Mouse (Mus musculus): ENCODE measurements at regions not wholly inside any gene's neighbourhood (a gene's known extent, or its start where the extent isn't known, plus 50 kb on each side); places are given as distances from the start of the nearest gene placed in this dataset.

GRCm38 (mm10) chr3:115800873-115801272 is 86.0 kb upstream of the S1pr1 start:
- no peak for TF ChIP-seq CTCF (IDR thresholded peaks at IDR 0.05; ENCODE audit: borderline replicate concordance, insufficient read depth, low read depth, low read length)

GRCm38 (mm10) chr3:115801581-115802200 is 85.9 kb upstream of the Dph5 start:
- Histone ChIP-seq H3K4me3 (replicated peaks; ENCODE audit: insufficient read depth, low read depth, low read length) (no peak overlapping the region), H3K4me1 (ENCODE audit: control insufficient read depth, insufficient read depth, low read length) (no peaks in the 10 kb centered on the region), H3K27ac (ENCODE audit: insufficient read depth, low read length) (no peak overlapping the region), H3K27me3 (ENCODE audit: control insufficient read depth, insufficient read depth, low read length) (no peaks in the 10 kb centered on the region)
- no peak for TF ChIP-seq CTCF (IDR thresholded peaks at IDR 0.05; ENCODE audit: borderline replicate concordance, insufficient read depth, low read depth, low read length)
- TF ChIP-seq POLR2A (IDR thresholded peaks at IDR 0.05; ENCODE audit: borderline replicate concordance, insufficient read depth, low read length), result no peak
- DNase-seq, result no peak
- WGBS, result 87% methylated on average over 5 of the region's 5 CpGs

More at GRCm38 (mm10) chr3:115800873-115801272, 86.0 kb upstream of the S1pr1 start:
- no peaks in the 10 kb centered on the region for H3K27me3 ChIP-seq (ENCODE audit: control insufficient read depth, insufficient read depth, low read length)
- no peak overlapping the region for H3K27ac ChIP-seq (ENCODE audit: insufficient read depth, low read length)
- WGBS, result 35% methylated on average over 5 of the region's 5 CpGs
- H3K4me3 ChIP-seq (replicated peaks; ENCODE audit: insufficient read depth, low read depth, low read length), result no peak overlapping the region
- no peaks in the 10 kb centered on the region for H3K4me1 ChIP-seq (ENCODE audit: control insufficient read depth, insufficient read depth, low read length)
- DNase-seq, result no peak

GRCm38 (mm10) chr3:115804616-115805015 is 83.0 kb upstream of the Dph5 start:
- H3K27me3 ChIP-seq (ENCODE audit: control insufficient read depth, insufficient read depth, low read length), result no peaks in the 10 kb centered on the region
- no peak overlapping the region for H3K27ac ChIP-seq (ENCODE audit: insufficient read depth, low read length)
- 68% methylated on average over 3 of the region's 3 CpGs for WGBS
- no peaks in the 10 kb centered on the region for H3K4me1 ChIP-seq (ENCODE audit: control insufficient read depth, insufficient read depth, low read length)
- DNase-seq, result no peak
- no peak for TF ChIP-seq CTCF (IDR thresholded peaks at IDR 0.05; ENCODE audit: borderline replicate concordance, insufficient read depth, low read depth, low read length)
- TF ChIP-seq POLR2A (IDR thresholded peaks at IDR 0.05; ENCODE audit: borderline replicate concordance, insufficient read depth, low read length), result no peak
- H3K4me3 ChIP-seq (replicated peaks; ENCODE audit: insufficient read depth, low read depth, low read length), result no peak overlapping the region

- no peak for DNase-seq
- Histone ChIP-seq H3K4me3 (replicated peaks; ENCODE audit: insufficient read depth, low read depth, low read length) (no peak overlapping the region), H3K27ac (ENCODE audit: insufficient read depth, low read length) (no peak overlapping the region), H3K27me3 (ENCODE audit: control insufficient read depth, insufficient read depth, low read length) (no peaks in the 10 kb centered on the region), H3K4me1 (ENCODE audit: control insufficient read depth, insufficient read depth, low read length) (no peaks in the 10 kb centered on the region)
- 70% methylated on average over 3 of the region's 3 CpGs for WGBS
- TF ChIP-seq POLR2A (IDR thresholded peaks at IDR 0.05; ENCODE audit: borderline replicate concordance, insufficient read depth, low read length) (no peak), CTCF (IDR thresholded peaks at IDR 0.05; ENCODE audit: borderline replicate concordance, insufficient read depth, low read depth, low read length) (no peak)
These were observed 80.6 kb upstream of the Dph5 start for GRCm38 (mm10) chr3:115807032-115807431.

DNA sequence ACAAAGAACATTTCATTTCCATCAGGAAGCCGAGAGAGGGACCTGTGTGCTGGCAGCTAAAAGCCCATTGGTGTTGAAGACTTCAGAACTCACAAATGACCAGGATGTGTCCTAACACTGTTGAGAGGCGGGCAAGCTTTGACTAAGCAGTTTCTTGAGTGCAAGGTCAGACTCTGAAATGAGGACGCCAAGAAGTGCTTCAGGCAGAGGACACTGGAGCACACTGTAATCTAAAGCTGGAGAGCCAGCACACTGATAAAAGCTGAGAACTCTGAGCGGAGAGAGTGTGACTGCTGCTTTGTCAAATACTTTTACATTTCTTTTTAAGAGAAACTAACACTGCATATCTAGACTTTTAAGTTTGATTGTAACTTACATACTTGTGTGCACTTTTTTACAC is 72.5 kb upstream of the Dph5 start:
- H3K27ac ChIP-seq (ENCODE audit: insufficient read depth, low read length), result no peak overlapping the region
- H3K27me3 ChIP-seq (ENCODE audit: control insufficient read depth, insufficient read depth, low read length), result no peaks in the 10 kb centered on the region
- 73% methylated on average over 4 of the region's 4 CpGs for WGBS
- TF ChIP-seq CTCF (IDR thresholded peaks at IDR 0.05; ENCODE audit: borderline replicate concordance, insufficient read depth, low read depth, low read length) (no peak), POLR2A (IDR thresholded peaks at IDR 0.05; ENCODE audit: borderline replicate concordance, insufficient read depth, low read length) (no peak)
- DNase-seq, result no peak
- no peak overlapping the region for H3K4me3 ChIP-seq (replicated peaks; ENCODE audit: insufficient read depth, low read depth, low read length)
- H3K4me1 ChIP-seq (ENCODE audit: control insufficient read depth, insufficient read depth, low read length), result no peaks in the 10 kb centered on the region

DNA sequence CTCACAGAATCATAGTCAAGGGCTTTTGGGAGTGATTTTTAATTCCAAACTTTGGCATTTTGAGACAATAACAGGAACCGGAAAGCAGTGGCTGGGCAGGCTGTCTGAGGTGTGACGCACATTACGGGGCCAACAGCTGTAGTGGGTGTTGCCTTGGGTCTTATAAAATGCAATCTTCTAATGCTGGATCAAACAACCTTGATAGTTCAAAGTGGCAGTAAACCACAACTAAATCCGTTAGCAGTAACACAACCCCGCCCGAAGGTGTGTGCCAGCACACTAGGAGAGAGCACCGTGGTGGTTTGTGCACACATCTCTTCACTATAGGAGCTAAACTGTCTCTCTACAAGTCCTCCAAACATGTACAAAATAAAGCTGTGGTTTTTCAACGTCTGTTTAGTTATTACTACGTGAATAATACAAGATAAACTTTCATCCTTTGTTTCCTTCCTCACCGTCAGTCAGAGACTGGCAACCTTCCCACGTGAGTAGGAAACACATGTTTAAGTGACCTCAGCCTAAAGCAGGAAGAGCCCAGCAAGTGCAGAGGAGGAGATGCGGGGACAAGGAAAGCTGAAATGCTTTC is 72.0 kb upstream of the Dph5 start:
- Histone ChIP-seq H3K27me3 (ENCODE audit: control insufficient read depth, insufficient read depth, low read length) (no peaks in the 10 kb centered on the region), H3K4me3 (replicated peaks; ENCODE audit: insufficient read depth, low read depth, low read length) (no peak overlapping the region), H3K27ac (ENCODE audit: insufficient read depth, low read length) (no peak overlapping the region), H3K4me1 (ENCODE audit: control insufficient read depth, insufficient read depth, low read length) (no peaks in the 10 kb centered on the region)
- no peak for DNase-seq
- WGBS, result 66% methylated on average over 12 of the region's 12 CpGs
- TF ChIP-seq CTCF (IDR thresholded peaks at IDR 0.05; ENCODE audit: borderline replicate concordance, insufficient read depth, low read depth, low read length), result no peak
- TF ChIP-seq POLR2A (IDR thresholded peaks at IDR 0.05; ENCODE audit: borderline replicate concordance, insufficient read depth, low read length), result no peak

DNA sequence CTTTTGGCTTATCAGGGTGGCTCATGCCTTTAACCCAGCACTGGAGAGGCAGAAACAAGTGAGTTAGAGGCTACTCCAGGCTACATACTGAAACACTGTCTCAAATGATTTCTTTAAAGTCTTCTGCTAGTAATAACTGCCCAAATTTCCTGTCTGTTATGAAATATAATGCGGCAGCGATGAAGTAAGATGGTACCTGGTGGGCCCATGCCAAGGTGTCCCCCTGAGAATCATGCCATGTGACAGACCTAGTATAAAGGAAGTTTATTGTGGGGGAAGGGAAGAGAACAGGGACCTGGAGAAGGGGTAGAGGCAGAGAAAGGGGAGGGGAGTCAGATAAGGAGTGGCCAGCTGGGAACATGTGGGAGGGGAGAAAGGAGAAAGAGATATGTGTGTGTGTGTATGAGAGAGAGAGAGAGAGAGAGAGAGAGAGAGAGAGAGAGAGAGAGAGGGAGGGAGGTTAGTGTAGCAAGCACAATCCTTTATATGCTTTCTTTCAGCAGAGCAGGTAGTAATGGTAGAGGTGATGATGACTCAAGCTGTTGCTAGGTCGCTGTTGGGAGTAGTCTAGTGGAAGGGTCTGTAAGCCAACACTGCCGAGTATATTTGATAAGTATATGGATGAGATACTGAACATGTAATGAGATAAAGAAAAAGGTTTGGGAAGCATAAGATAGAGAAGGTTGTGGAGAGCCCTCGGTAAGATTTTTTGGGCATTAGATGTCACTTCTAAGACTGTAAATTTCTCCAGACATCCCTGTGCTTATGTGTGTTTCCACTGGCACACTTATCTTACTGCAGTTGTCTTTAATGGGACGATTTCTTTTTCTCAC is 71.1 kb upstream of the Dph5 start:
- Histone ChIP-seq H3K27me3 (ENCODE audit: control insufficient read depth, insufficient read depth, low read length) (no peaks in the 10 kb centered on the region), H3K4me1 (ENCODE audit: control insufficient read depth, insufficient read depth, low read length) (no peaks in the 10 kb centered on the region), H3K27ac (ENCODE audit: insufficient read depth, low read length) (no peak overlapping the region), H3K4me3 (replicated peaks; ENCODE audit: insufficient read depth, low read depth, low read length) (no peak overlapping the region)
- no peak for DNase-seq
- TF ChIP-seq POLR2A (IDR thresholded peaks at IDR 0.05; ENCODE audit: borderline replicate concordance, insufficient read depth, low read length) (no peak), CTCF (IDR thresholded peaks at IDR 0.05; ENCODE audit: borderline replicate concordance, insufficient read depth, low read depth, low read length) (no peak)
- 88% methylated on average over 6 of the region's 6 CpGs for WGBS

- Histone ChIP-seq H3K4me1 (ENCODE audit: control insufficient read depth, insufficient read depth, low read length) (no peaks in the 10 kb centered on the region), H3K4me3 (replicated peaks; ENCODE audit: insufficient read depth, low read depth, low read length) (no peak overlapping the region), H3K27me3 (ENCODE audit: control insufficient read depth, insufficient read depth, low read length) (no peaks in the 10 kb centered on the region), H3K27ac (ENCODE audit: insufficient read depth, low read length) (no peak overlapping the region)
- TF ChIP-seq POLR2A (IDR thresholded peaks at IDR 0.05; ENCODE audit: borderline replicate concordance, insufficient read depth, low read length), result no peak
- no peak for TF ChIP-seq CTCF (IDR thresholded peaks at IDR 0.05; ENCODE audit: borderline replicate concordance, insufficient read depth, low read depth, low read length)
- DNase-seq, result no peak
- WGBS, result 85% methylated on average over 5 of the region's 5 CpGs
These were observed 69.9 kb upstream of the Dph5 start for GRCm38 (mm10) chr3:115817771-115818170.
